Mouse (Mus musculus): ENCODE data around the gene Tnfrsf21.

Gene Tnfrsf21

GRCm38 (mm10) chr17:43133106-43133505, 116.8 kb downstream of the Tnfrsf21 start:
- no peak for DNase-seq

GRCm38 (mm10) chr17:43134991-43135390, 118.6 kb downstream of the Tnfrsf21 start:
- no peak for DNase-seq

- no peak for DNase-seq
Observed at GRCm38 (mm10) chr17:43135398-43136265, 119.3 kb downstream of the Tnfrsf21 start.

GRCm38 (mm10) chr17:43136720-43137119, 120.4 kb downstream of the Tnfrsf21 start:
- DNase-seq, result no peak

GRCm38 (mm10) chr17:43137838-43138237, 121.5 kb downstream of the Tnfrsf21 start:
- no peak for DNase-seq

- no peak for DNase-seq
Observed at GRCm38 (mm10) chr17:43138356-43138755, 122.0 kb downstream of the Tnfrsf21 start.
